Mouse (Mus musculus): ENCODE measurements around the gene Cmya5.
"Not testable (repeated sequence)": the region's sequence is repeated elsewhere in the genome, so short reads cannot be mapped to it uniquely, and the experiment has no call there.

Cmya5 gene

DNA sequence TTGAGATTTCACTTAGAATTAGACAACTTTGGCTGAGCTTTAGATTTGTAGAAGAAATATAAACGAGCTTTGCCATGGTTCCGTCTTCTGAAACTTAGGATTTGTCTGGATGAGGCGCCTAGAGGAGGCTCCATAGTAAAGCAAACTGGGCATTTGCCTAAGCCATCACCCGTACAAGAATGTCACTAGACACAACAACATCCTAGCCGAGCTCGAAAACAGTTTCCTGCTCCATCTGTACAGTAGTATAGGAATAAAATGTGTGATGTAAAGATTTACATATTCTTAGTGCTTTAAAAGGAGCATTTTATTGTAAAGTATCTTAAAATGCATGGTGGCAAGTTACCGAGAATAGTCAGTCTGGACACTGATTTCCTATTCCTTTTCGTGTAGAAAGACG, 22.2 kb downstream of the Cmya5 start:
- no peak for DNase-seq (ENCODE audit: low spot score)

DNA sequence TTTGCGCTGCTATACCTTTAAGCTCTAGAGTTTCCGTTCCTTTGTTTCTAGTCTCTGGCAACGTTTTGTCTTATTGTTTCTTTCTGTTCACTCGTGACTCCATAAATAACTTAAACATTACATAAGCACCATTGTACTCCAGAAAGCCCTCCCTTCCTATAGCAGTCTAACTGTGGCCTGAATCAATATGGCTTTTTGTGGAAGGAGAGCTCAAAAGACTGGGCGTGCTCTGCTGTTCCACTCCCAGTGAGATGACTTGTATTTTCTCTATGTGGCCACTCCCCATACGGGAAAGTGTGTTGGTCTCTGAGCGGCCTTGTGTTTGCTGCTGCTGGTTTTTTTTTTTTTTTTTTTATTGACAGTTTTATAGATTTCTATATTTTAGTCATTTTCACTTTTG, 27.3 kb downstream of the Cmya5 start:
- DNase-seq (ENCODE audit: low spot score): no peak

DNA sequence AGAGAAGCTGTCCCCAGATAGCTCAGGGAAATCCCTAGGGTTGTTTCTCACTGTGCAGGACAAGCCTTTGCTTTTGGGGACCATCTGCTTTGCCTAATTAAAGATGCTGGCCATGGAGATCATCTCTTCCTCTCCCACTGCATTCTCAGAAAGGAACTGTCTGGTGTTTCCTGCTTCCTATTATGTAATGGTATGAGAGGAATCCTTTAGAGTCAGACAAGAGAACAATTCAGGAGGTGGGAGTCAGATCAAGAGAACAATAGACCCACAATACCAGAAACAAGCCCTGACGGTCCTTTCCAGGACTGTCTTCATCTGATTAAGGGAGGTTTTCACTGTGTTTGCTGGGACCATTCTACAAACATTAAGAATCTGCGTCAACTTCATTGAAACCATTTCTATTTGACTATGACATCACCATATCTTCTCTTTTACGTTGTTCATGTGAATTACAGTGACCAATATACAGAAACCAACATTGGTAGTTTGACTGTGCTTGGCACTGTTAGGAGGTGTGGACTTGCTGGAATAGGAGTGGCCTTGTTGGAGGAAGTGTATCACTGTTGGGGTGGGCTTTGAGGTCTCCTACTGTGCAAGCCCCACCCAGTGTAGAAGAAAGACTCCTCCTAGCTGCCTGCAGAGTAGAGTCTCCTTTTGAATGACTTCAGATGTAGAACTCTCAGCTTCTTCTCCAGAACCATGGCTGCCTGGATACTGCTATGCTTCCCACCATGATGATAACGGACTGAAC, 42.0 kb downstream of the Cmya5 start:
- no peak for DNase-seq (ENCODE audit: low spot score)

DNA sequence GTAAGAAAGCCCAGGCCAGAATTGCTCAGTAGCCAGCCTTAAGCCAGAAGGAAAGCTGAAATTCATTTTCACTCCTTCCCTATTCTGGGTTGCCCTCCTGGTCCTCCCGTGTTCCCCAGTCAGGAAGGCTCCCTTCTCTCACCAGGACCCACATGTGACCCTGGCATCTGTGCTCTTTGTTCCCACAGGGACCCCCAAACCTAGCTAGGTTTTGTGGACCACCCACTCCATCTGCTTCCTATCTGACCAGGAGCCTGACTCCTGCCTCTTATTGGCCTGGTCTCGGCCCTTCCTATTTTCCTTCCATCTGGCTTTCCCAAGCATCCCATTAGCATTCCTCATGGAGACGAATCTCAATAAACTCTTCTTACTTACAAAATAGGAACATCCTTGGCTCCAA, 45.9 kb downstream of the Cmya5 start:
- DNase-seq (ENCODE audit: low spot score): no peak

DNA sequence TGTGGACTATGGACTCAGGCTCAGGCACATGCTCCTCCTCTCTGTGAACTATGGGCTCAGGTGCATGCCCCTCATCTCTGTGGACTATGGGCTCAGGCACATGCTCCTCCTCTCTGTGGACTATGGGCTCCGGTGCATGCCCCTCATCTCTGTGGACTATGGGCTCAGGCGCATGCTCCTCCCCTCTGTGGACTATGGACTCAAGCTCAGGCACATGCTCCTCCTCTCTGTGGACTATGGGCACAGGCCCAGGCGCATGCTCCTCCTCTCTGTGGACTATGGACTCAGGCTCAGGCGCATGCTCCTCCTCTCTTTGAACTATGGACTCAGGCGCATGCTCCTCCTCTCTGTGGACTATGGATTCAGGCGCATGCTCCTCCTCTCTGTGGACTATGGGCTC, 47.9 kb downstream of the Cmya5 start:
- no peak for DNase-seq (ENCODE audit: low spot score)

DNA sequence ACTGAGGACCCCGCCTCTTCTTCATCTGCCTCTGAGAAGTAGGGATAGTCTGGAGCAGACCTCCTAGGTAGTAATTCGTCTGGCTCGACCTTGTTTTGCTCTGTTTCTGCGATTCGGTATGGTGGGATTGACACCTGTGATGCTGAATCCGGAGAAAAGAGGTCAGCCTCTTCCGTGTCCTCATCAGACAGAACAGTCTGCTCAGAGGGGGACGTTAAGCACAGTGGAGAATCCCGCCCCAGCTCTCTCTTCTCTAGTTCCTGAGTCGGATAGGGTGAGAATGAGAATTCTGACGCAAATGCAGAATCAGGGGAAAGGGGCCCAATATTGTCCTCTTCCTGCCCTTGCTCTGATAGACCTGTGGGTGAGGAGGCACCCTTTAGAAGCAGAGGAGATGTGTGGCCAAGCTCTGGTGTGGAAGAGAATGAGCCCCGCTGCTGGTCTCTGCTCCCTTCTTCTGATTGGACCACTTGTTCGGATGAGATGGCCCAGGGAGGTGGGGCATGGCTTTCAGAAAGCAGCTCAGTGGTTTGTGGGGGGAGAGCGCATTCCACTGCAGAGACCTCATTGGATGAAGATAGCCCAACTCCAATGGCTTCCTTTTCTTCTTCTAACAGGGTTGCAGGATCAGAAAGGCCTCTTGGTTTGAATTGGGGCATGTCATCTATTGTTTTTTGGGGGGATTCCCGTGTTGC, 49.3 kb downstream of the Cmya5 start:
- DNase-seq (ENCODE audit: low spot score): no peak

DNA sequence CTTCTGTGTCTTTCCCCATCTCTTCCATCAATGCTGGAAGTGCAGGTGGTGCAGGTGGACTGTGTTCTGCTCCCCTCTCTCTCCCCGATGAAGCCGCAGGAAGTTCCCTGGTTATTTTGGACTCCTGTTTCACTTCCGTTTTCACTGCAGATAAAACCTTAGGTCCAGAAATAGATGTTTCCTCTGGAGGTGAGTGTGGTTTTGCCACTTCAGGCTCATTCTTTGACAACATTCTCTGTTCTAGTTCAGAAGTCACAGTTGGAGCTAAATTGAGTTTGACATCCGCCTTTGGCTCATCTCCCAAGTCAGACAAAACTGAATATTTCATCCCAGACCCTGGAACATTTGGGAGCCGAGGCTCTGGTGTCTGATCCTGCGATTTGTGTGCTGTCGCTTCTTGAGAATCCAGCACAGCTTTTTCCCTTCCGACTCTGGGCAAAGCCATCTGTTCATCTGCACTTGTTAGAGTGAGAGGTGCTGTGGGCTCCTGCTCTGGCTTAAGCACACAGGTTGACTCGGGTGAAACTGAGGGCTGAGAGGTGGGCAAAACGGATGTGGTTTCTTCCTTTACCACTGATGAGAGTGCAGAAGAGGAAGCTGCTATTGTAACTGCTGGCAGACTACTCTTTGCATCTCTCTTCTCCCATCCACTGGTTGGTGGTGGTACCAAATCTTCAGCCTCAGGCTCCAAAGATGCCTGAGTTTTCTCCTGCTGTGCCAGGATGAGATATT, 50.2 kb downstream of the Cmya5 start:
- no peak for DNase-seq (ENCODE audit: low spot score)

DNA sequence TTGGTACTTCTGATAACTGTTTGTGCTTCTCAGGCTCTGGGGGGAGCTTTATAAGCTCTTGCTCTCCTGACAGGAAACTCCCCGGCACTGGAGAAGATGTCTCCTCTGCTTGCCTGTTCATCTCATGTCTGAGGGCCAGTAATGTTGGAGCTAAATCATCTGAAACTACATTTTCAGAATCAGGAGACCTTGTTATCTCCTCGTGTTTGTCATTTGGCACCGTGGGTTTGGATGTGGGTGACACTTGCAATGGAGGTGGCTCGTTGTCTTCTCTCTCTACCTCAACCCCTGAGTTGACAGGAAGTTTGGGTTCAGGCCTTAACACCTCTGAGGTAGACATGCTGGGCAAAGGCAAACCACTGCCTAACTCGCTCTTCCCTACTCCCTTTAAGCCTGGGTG, 50.8 kb downstream of the Cmya5 start:
- no peak for DNase-seq (ENCODE audit: low spot score)

DNA sequence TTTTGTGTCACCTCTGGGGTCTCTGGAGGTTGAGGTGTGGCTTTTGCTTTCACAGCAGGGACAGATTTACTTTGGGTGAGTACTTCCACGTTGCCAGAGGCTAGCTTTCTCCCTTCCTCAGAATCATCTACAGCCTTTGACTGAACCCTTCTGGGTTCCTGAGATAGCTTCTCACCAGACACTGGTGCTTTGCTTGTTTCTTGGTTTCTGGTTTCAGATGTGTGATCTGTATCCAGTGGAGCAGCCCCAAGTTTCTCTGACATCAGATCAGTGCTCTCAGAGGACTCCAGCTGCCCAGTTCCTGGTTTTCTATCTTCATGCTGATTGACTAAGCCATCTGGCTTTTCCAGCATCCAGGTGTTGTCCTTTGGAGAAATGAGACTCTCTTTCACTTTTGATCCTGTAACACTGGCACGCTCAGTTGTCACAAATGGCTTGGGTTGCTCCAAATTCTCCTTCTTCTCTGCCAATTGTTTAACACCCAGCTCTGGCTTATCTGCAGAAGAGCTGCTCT, 51.6 kb downstream of the Cmya5 start:
- DNase-seq (ENCODE audit: low spot score): no peak

DNA sequence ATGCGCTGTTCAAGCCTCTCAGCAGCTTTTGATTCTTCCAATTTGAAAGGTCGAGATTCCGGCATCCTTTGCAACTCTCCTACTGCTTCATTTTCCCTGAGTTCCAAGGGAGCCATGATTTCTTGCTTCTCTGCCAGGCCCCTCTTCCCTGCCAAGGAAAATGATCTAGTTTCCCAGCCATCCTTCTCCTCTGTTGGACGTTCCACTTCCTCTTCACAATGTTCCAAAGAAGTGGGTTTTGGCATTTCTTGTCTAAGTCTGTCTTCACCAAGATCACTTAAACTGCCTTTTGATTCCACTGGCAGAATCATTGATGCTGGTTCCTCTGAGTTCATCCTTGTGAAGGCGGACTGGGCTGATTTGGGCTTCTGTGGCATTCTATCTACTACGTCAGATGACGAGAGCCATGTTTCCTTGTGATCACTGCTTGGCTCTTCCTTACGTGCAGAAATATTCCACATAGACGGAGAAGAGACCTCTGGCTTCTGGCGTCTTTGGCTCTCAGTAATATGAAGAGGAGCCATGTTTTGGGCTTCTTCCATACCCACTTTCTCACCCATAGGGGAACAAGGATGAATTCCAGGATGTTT, 52.6 kb downstream of the Cmya5 start:
- DNase-seq (ENCODE audit: low spot score): no peak

DNA sequence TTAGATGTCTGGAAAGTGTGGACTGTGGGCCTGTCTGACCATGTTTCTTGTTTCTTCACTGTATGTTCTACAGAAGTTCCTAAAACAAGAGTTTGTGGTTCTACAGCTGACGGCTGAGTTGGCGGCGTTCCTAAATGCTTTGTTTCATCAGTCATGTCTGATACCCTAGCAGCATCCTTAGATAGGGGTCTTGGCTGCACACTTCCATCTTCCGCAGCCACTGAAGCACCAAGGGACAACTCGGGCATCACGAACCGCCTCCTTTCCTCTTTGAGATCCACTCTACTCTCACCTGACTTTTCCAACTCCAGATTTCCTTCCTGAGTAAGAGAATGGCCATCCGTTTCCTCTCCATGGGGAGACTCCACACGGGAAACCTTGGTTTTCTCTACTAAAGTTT, 53.3 kb downstream of the Cmya5 start:
- DNase-seq (ENCODE audit: low spot score): no peak

DNA sequence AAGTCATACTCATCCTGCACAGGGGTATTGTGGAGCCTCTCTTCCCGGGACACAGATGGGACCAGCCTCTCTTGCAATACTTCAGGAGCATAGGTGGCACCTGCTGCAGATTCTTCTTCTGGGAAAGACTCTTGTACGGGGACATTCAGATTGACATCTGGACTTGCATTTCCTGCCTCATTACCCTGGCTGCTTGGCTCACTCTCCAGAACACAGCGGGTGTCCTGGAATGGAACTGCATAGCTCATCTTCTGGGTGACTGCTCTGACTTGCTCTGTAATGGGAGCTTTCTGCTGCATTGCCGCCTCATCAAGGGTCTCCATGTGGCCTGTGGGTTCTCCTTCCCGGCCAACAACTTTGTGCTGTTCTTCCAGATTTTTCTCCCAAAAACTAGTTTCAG, 55.0 kb downstream of the Cmya5 start:
- DNase-seq (ENCODE audit: low spot score): no peak

DNA sequence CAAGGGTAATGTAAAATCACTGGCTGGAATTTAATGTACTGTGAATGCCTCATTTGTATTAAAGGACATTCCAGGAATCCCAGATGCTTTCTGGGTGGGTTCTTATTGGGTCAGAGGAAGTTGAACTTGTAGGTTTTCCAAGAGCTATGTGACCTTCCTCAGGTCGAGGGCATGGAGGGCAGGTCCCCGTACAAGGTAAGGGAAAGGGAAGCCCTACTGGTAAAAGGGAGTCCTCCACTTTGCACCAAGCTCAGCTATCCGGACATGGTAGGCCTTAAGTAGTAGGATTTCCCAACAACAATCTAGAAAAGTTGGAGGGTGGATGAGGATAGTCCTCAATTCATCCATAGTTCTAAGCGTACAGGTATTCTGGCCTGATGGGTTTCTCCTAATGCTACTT, 58.8 kb downstream of the Cmya5 start:
- DNase-seq (ENCODE audit: low spot score): no peak

DNA sequence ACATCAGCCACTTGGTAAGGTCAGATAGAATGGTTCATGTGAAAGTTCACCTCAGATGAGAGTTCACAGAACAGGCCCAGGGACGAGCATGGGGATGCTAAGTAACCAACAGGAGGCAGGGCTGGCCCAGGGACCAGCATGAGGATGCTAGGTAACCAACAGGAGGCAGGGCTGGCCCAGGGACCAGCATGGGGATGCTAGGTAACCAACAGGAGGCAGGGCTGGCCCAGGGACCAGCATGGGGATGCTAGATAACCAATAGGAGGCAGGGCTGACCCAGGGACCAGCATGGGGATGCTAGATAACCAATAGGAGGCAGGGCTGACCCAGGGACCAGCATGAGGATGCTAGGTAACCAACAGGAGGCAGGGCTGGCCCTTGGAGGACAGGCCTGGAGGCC, 62.2 kb downstream of the Cmya5 start:
- not testable (repeated sequence) for DNase-seq (ENCODE audit: low spot score)

DNA sequence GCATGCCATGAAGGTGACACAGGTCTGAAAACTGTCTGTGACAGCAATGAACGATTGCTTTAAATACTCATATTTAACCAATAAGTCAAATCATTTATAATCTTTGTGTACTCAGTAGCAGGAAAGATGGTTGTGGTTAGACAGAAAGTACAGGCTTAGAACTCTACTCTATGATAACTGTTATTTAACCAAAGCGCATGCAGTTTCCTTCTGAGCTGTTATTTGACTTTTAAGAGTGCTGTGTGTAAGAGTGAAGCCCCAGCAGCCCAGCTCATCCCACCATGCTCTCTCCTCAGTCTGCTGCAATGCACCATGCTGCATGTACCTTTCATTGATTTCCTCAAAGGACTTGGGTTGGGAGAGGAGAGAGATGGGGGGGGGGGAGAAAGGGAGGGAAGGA, 63.7 kb downstream of the Cmya5 start:
- DNase-seq (ENCODE audit: low spot score): no peak

DNA sequence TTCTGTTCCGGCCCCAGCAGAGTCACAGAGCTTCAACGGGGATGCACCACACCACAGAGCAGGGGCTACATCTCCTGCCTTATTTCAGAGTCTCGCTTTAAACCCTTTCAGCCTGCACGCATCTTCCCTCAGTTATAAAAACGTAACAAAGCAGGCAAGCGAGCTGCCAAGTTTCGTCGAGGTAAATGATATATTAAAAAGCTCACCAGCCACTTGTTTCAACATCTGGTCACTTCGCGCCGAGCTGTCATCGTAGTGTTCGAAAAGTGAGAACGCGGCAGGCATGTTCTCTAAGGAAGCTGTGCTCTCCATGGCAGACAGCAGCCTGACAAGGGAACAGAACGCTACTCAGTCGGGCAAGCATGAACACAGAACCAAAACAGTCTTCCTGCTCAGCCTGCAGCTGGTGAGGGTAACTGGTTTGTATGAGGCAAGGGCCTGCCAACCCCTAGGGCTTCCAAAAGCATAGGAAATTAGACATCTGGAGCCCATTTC, 70.3 kb downstream of the Cmya5 start:
- no peak for DNase-seq (ENCODE audit: low spot score)

DNA sequence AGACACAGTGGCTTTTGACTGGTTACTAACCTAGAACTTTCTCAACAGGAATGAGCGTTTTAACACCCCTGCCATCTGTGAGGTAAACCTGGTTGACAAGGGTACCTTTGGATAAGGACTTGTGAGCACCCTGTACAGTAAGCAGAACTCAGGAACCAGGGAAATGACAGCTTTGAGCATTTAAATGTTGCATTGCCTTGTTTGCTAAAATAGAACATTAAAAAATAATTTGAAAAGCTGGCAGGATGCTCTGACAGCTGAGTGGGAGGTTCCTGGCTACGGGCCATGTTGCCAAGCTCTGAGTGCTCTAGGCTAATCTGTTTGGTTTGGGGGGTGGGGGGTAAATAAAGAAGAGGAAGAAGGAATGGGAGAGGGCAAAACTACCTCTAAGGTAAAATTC, 70.9 kb downstream of the Cmya5 start:
- DNase-seq (ENCODE audit: low spot score): no peak

DNA sequence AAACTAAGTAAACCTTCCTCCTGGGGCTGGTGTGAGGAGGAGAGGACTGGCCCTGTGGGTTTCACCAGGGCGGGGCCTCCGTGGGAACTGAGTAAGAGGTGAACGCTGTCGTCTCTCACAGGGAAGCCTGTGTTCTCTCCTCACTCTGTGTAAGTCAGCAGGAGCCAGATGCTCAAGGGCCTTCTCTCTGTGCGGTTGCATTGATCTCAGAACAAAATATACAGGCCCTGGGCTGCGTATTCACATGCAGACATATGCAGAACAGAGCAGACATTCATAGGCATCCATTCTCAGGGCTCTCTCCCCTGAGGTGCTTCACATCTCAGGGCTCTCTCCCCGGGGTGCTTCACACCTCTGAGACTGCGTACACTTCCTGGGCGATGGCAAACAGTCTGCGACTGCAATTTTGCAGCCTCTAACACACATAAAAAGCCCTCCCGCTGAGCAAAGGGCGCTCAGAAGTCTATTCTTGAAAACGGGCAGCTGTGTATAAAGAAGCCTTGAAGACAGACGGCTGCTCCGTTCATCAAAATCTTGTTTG, 71.6 kb downstream of the Cmya5 start:
- no peak for DNase-seq (ENCODE audit: low spot score)

DNA sequence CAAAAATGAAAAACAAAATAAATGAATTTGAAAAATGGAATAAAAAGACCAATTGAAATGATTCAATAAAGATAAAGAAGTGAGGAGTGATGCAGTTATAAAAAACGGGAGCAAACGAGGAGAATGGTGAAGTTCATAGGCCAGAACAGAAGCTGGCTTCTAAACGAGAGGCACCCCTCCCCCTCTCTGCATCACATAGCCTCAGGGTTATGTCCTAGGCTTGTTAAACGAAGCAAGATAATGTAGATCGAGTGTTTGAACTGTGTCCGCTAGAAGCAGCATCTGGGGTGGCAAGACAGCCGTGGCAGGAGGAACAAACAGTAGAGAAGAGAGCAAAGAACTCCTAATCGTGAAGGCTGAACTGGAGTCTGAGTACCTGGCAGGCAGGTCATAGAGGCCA, 74.1 kb downstream of the Cmya5 start:
- no peak for DNase-seq (ENCODE audit: low spot score)

DNA sequence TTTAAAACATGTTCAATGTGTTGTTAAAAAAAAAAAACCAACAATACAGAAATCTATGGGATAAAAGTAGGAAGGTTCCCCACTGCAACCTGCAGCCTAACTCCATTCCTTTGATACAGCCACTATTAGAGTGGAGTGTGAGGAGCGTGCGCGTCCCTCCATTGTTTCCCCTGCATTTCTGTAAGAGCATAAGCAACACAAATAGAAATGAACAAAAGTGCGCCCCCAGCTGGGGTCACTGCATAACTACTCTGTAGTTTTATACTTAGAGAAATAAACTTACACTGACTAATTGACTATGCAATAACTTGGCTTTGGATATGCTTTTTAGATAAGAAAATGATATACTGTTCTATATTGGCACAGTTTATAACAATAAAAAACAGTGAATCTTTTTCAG, 75.0 kb downstream of the Cmya5 start:
- no peak for DNase-seq (ENCODE audit: low spot score)

DNA sequence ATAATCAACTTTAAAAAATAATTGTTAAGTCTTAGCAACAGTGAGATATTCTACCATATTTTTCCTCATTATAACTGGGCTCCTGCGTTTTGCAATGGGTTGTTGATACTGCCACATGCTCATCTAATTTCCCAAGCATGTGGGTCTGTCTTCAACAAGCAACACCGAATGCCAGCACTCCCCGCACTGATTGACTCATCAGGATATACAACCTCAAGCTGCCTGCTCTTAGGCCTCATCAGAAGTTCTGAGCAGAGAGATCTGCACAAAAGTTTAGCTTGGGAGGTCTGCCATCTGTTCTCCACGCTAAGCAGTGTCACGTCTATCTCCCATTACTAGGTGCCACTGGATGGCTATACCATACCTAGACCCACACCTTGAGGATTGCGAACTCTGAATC, 76.2 kb downstream of the Cmya5 start:
- no peak for DNase-seq (ENCODE audit: low spot score)
